Mouse (Mus musculus) E14TG2a.4 (cell line): Measurements from ENCODE around the gene Eif4e3.

Source experiments
- H3K27me3 ChIP-seq: 2 replicates; pipeline ENCODE4 v1.6.1; 2014; ENCODE audit warnings: low read length, control low read depth; ENCODE audit not compliant: insufficient read depth
- H3K36me3 ChIP-seq: 2 replicates; pipeline ENCODE4 v1.6.1; 2014; ENCODE audit warnings: low read length, control low read depth; ENCODE audit not compliant: insufficient read depth
- H3K4me1 ChIP-seq: replicated peaks from 2 replicates; pipeline ENCODE4 v1.6.1; 2014; ENCODE audit warnings: low read depth, low read length, control low read depth
- H3K4me3 ChIP-seq: replicated peaks from 2 replicates; pipeline ENCODE4 v1.5.1; 2014; ENCODE audit warnings: mild to moderate bottlenecking, low read length
- H3K9me3 ChIP-seq: 2 replicates; pipeline ENCODE4 v1.6.1; 2014; ENCODE audit warnings: low read length, control low read depth
- CTCF ChIP-seq: conservative IDR thresholded peaks from 2 replicates; pipeline ENCODE4 v1.5.1; 2014; ENCODE audit warnings: low read length
- NANOG ChIP-seq: IDR thresholded peaks from 2 replicates; pipeline ENCODE4 v1.6.1; 2014; ENCODE audit warnings: borderline replicate concordance, low read length, mixed read lengths
- POU5F1 ChIP-seq: IDR thresholded peaks from 2 replicates; pipeline ENCODE4 v1.6.1; 2014; ENCODE audit warnings: low read length, borderline replicate concordance

Eif4e3 gene

GRCm38 (mm10) chr6:99691666-99692205 lies 25.2 kb upstream of the Eif4e3 start:
- no peak for TF ChIP-seq NANOG
- TF ChIP-seq CTCF, result no peak
- TF ChIP-seq POU5F1, result no peak
- peaks cover 71% of the 10 kb centered on the region for H3K27me3 ChIP-seq
- peaks cover 11% of the 10 kb centered on the region for H3K4me1 ChIP-seq
- no peaks in the 10 kb centered on the region for H3K36me3 ChIP-seq
- peaks cover 4% of the 10 kb centered on the region; the same call in 1 of the 2 replicates for H3K9me3 ChIP-seq
- peak overlapping the region; percentile 80 for H3K4me3 ChIP-seq

- H3K4me1 ChIP-seq, result peaks cover 4% of the 10 kb centered on the region; the same call in 1 of the 2 replicates
- no peaks in the 10 kb centered on the region for H3K36me3 ChIP-seq
- H3K4me3 ChIP-seq, result no peak overlapping the region
- peaks cover 4% of the 10 kb centered on the region; the same call in 1 of the 2 replicates for H3K9me3 ChIP-seq
- peaks cover 40% of the 10 kb centered on the region for H3K27me3 ChIP-seq
- TF ChIP-seq NANOG (no peak), POU5F1 (no peak), CTCF (no peak)
Measured at GRCm38 (mm10) chr6:99688513-99688912, 21.9 kb upstream of the Eif4e3 start.

GRCm38 (mm10) chr6:99684899-99685298 lies 18.3 kb upstream of the Eif4e3 start:
- TF ChIP-seq CTCF (peak; percentile 70), NANOG (no peak)
- H3K27me3 ChIP-seq, result peaks cover 14% of the 10 kb centered on the region
- H3K9me3 ChIP-seq, result no peaks in the 10 kb centered on the region
- no peak overlapping the region for H3K4me3 ChIP-seq
- H3K36me3 ChIP-seq, result no peaks in the 10 kb centered on the region
- no peaks in the 10 kb centered on the region for H3K4me1 ChIP-seq

DNA sequence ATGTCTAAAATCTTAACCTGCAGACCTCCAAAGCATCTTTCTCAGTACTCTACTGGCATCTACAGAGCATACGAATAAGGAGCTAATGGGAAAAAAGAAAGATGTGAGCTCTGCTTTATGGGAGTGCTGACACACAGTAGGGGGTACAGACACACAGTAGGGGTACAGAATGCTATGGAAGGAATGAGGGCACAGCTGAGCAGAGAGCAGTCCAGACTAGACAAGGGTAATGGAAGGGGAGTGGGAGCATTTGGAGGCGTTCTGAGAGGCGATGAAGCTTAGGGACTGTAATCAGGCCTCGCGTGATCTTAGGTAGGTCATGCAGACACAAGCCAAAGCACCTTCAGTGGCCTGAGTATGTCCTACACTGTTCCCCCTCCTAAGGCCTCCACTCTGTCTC lies 17.4 kb upstream of the Eif4e3 start:
- Histone ChIP-seq H3K4me3 (no peak overlapping the region), H3K36me3 (no peaks in the 10 kb centered on the region), H3K9me3 (no peaks in the 10 kb centered on the region), H3K27me3 (peaks cover 6% of the 10 kb centered on the region), H3K4me1 (no peaks in the 10 kb centered on the region)
- no peak for TF ChIP-seq CTCF

DNA sequence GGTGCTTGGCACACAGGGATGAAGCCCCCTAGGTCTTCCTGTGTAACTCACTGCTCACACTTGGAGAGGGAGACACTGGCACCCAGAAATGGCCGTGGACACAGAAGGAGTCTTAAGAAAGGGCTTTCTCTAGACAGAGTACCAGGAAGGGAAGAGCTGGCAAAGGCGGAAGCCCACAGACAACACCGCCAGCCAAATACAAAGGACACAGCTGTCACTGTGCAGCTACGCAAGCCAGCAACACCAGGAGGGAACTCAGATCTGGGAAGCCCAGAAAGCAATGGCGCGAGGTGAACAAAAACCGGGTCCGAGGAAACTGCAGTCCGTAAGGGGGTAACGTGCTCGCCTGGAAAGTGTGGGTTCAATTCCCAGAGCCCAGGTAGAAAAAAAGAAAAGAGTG lies 11.5 kb upstream of the Eif4e3 start:
- Histone ChIP-seq H3K27me3 (no peaks in the 10 kb centered on the region; the same call in 1 of the 2 replicates), H3K36me3 (no peaks in the 10 kb centered on the region), H3K9me3 (no peaks in the 10 kb centered on the region), H3K4me3 (no peak overlapping the region), H3K4me1 (no peaks in the 10 kb centered on the region; the same call in 1 of the 2 replicates)
- no peak for TF ChIP-seq NANOG
- no peak for TF ChIP-seq CTCF

GRCm38 (mm10) chr6:99677325-99677724 lies 10.8 kb upstream of the Eif4e3 start:
- TF ChIP-seq POU5F1 (no peak), NANOG (no peak), CTCF (no peak)

GRCm38 (mm10) chr6:99674482-99674881 lies 7.9 kb upstream of the Eif4e3 start:
- H3K9me3 ChIP-seq, result no peaks in the 10 kb centered on the region
- no peaks in the 10 kb centered on the region for H3K36me3 ChIP-seq
- H3K4me1 ChIP-seq, result peaks cover 6% of the 10 kb centered on the region; the same call in 1 of the 2 replicates
- TF ChIP-seq CTCF (no peak), NANOG (no peak), POU5F1 (no peak)
- H3K4me3 ChIP-seq, result no peak overlapping the region
- no peaks in the 10 kb centered on the region; the same call in 1 of the 2 replicates for H3K27me3 ChIP-seq

More at GRCm38 (mm10) chr6:99677325-99677724, 10.8 kb upstream of the Eif4e3 start:
- Histone ChIP-seq H3K4me1 (no peaks in the 10 kb centered on the region; the same call in 1 of the 2 replicates), H3K36me3 (no peaks in the 10 kb centered on the region), H3K9me3 (no peaks in the 10 kb centered on the region), H3K4me3 (no peak overlapping the region), H3K27me3 (no peaks in the 10 kb centered on the region; the same call in 1 of the 2 replicates)

GRCm38 (mm10) chr6:99671768-99672167 lies 5.2 kb upstream of the Eif4e3 start:
- TF ChIP-seq CTCF (no peak), NANOG (no peak), POU5F1 (no peak)
- Histone ChIP-seq H3K4me3 (no peak overlapping the region), H3K4me1 (peaks cover 16% of the 10 kb centered on the region; the same call in 1 of the 2 replicates), H3K9me3 (no peaks in the 10 kb centered on the region), H3K27me3 (peaks cover 20% of the 10 kb centered on the region), H3K36me3 (no peaks in the 10 kb centered on the region)
